Mouse (Mus musculus) NIH3T3 (cell line): ENCODE measurements around the gene Stx8.

Experiments
- DNase-seq: peaks from one replicate; pipeline ENCODE4 v3.0.0-alpha.2; 2012; ENCODE audit warnings: low read depth

Stx8 gene

GRCm38 (mm10) chr11:67975252-67975651 lies 9.3 kb downstream of the Stx8 start:
- DNase-seq: peak; percentile 83

- DNase-seq: no peak
Observed at GRCm38 (mm10) chr11:67983564-67983963, 17.6 kb downstream of the Stx8 start.

GRCm38 (mm10) chr11:67991240-67991639 lies 25.2 kb downstream of the Stx8 start:
- no peak for DNase-seq

GRCm38 (mm10) chr11:67995965-67996364 lies 30.0 kb downstream of the Stx8 start:
- DNase-seq: peak; percentile 30

- DNase-seq: peak; percentile 25
Observed at GRCm38 (mm10) chr11:67998905-67999304, 32.9 kb downstream of the Stx8 start.

GRCm38 (mm10) chr11:67999629-68000028 lies 33.6 kb downstream of the Stx8 start:
- DNase-seq: peak; percentile 74

GRCm38 (mm10) chr11:68004191-68004590 lies 38.2 kb downstream of the Stx8 start:
- peak; percentile 84 for DNase-seq

- no peak for DNase-seq
Observed at GRCm38 (mm10) chr11:68006216-68006789, 40.3 kb downstream of the Stx8 start.

GRCm38 (mm10) chr11:68007645-68008044 lies 41.7 kb downstream of the Stx8 start:
- peak; percentile 40 for DNase-seq

- DNase-seq: no peak
Observed at GRCm38 (mm10) chr11:68009377-68009776, 43.4 kb downstream of the Stx8 start.

- DNase-seq: no peak
Observed at GRCm38 (mm10) chr11:68012207-68012606, 46.2 kb downstream of the Stx8 start.

- peak; percentile 63 for DNase-seq
Observed at GRCm38 (mm10) chr11:68018191-68018590, 52.2 kb downstream of the Stx8 start.

- no peak for DNase-seq
Observed at GRCm38 (mm10) chr11:68019156-68019555, 53.2 kb downstream of the Stx8 start.

GRCm38 (mm10) chr11:68021976-68022375 lies 56.0 kb downstream of the Stx8 start:
- DNase-seq: no peak

- DNase-seq: peak; percentile 49
Observed at GRCm38 (mm10) chr11:68022895-68023294, 56.9 kb downstream of the Stx8 start.

- DNase-seq: peak; percentile 35
Observed at GRCm38 (mm10) chr11:68023811-68024369, 57.9 kb downstream of the Stx8 start.

GRCm38 (mm10) chr11:68026590-68026989 lies 60.6 kb downstream of the Stx8 start:
- no peak for DNase-seq

- no peak for DNase-seq
Observed at GRCm38 (mm10) chr11:68029079-68029478, 63.1 kb downstream of the Stx8 start.

GRCm38 (mm10) chr11:68029871-68030270 lies 63.9 kb downstream of the Stx8 start:
- no peak for DNase-seq

GRCm38 (mm10) chr11:68030771-68031170 lies 64.8 kb downstream of the Stx8 start:
- DNase-seq: peak; percentile 76

- peak; percentile 69 for DNase-seq
Observed at GRCm38 (mm10) chr11:68032448-68032847, 66.5 kb downstream of the Stx8 start.

GRCm38 (mm10) chr11:68033331-68033926 lies 67.4 kb downstream of the Stx8 start:
- no peak for DNase-seq

- DNase-seq: no peak
Observed at GRCm38 (mm10) chr11:68034422-68034821, 68.4 kb downstream of the Stx8 start.
